Mouse (Mus musculus) heart, postnatal 0 days (tissue): ENCODE measurements at regions not wholly inside any gene's neighbourhood (a gene's known extent, or its start where the extent isn't known, plus 50 kb on each side); places are given as distances from the start of the nearest gene placed in this dataset.

Experiments
- ATAC-seq: fragments of 200-750 bp; cut with Nextera tagmentation; 2 replicates; pipeline ENCODE4 v1.8.0; 2017; ENCODE audit warnings: low read depth, moderate number of reproducible peaks, moderate library complexity; ENCODE audit not compliant: insufficient read depth
- DNase-seq: peaks from one replicate; pipeline ENCODE4 v3.0.0-alpha.2; 2016; ENCODE audit warnings: low spot score
- H3K27ac ChIP-seq: fragments of 300-500 bp; sonication (generic); 2 replicates; pipeline ENCODE4 v1.5.1; 2014; ENCODE audit warnings: low read depth, mild to moderate bottlenecking
- H3K27me3 ChIP-seq: fragments of 300-500 bp; sonication (generic); 2 replicates; pipeline ENCODE4 v1.6.1; 2014; ENCODE audit warnings: low read length, mixed read lengths; ENCODE audit not compliant: control insufficient read depth, insufficient read depth
- H3K36me3 ChIP-seq: fragments of 300-500 bp; sonication (generic); replicated peaks from 2 replicates; pipeline ENCODE4 v1.6.1; 2014; ENCODE audit warnings: low read length, mixed read lengths; ENCODE audit not compliant: control insufficient read depth, insufficient read depth
- H3K4me1 ChIP-seq: fragments of 300-500 bp; sonication (generic); 2 replicates; pipeline ENCODE4 v1.6.1; 2014; ENCODE audit warnings: antibody characterized with exemption; ENCODE audit not compliant: control insufficient read depth, insufficient read depth
- H3K4me2 ChIP-seq: fragments of 300-500 bp; sonication (generic); 2 replicates; pipeline ENCODE4 v1.6.1; 2014; ENCODE audit warnings: low read depth, mild to moderate bottlenecking, low read length, moderate library complexity
- H3K4me3 ChIP-seq: fragments of 300-500 bp; sonication (generic); 2 replicates; pipeline ENCODE4 v1.5.1; 2014; ENCODE audit warnings: low read depth, low read length
- H3K9ac ChIP-seq: fragments of 300-500 bp; sonication (generic); replicated peaks from 2 replicates; pipeline ENCODE4 v1.6.1; 2014; ENCODE audit warnings: low read depth, low read length, mixed read lengths
- H3K9me3 ChIP-seq: fragments of 300-500 bp; sonication (generic); replicated peaks from 2 replicates; pipeline ENCODE4 v1.6.1; 2016; ENCODE audit warnings: low read length; ENCODE audit not compliant: control insufficient read depth
- CTCF ChIP-seq: IDR thresholded peaks from 2 replicates; pipeline ENCODE4 v1.5.1; 2016; ENCODE audit warnings: antibody characterized with exemption, control low read depth, low read depth
- EP300 ChIP-seq: IDR thresholded peaks from 2 replicates; pipeline ENCODE4 v1.6.1; 2016; ENCODE audit warnings: antibody characterized with exemption, low read depth
- WGBS: fragments of 180-500 bp; shearing (Covaris S2); extraction: QIAGEN DNeasy Blood & Tissue Kit; methylation state at CpG from one replicate; pipeline ENCODE4 v1.1.7; 2014; 5-methylcytosine and 5-hydroxymethylcytosine counted together

- no peak overlapping the region for H3K4me3 ChIP-seq
- H3K27me3 ChIP-seq, result no peaks in the 10 kb centered on the region
- H3K9ac ChIP-seq, result no peak overlapping the region
- ATAC-seq (no peak), DNase-seq (no peak)
- H3K27ac ChIP-seq, result no peak overlapping the region
- H3K4me1 ChIP-seq, result no peaks in the 10 kb centered on the region
- 70% methylated on average over 5 of the region's 5 CpGs for WGBS
- H3K4me2 ChIP-seq, result no peak overlapping the region
- no peak for TF ChIP-seq EP300
- TF ChIP-seq CTCF, result no peak
- H3K36me3 ChIP-seq, result no peaks in the 10 kb centered on the region
- H3K9me3 ChIP-seq, result no peaks in the 10 kb centered on the region
Observed at GRCm38 (mm10) chr1:50622870-50623607, 277.4 kb upstream of the Tmeff2 start.

GRCm38 (mm10) chr1:50629000-50629399 is 271.4 kb upstream of the Tmeff2 start:
- no peak overlapping the region for H3K27ac ChIP-seq
- 31% methylated on average over 4 of the region's 4 CpGs for WGBS

GRCm38 (mm10) chr1:50629473-50630071 is 270.9 kb upstream of the Tmeff2 start:
- H3K9me3 ChIP-seq, result no peaks in the 10 kb centered on the region
- no peak overlapping the region for H3K4me3 ChIP-seq
- ATAC-seq (no peak), DNase-seq (no peak)
- H3K27ac ChIP-seq, result peak overlapping the region; percentile 36; the same call in 1 of the 2 replicates
- H3K4me2 ChIP-seq, result no peak overlapping the region
- H3K27me3 ChIP-seq, result no peaks in the 10 kb centered on the region
- WGBS, result 47% methylated on average over 3 of the region's 3 CpGs
- H3K36me3 ChIP-seq, result no peaks in the 10 kb centered on the region
- H3K9ac ChIP-seq, result no peak overlapping the region
- H3K4me1 ChIP-seq, result no peaks in the 10 kb centered on the region
- TF ChIP-seq CTCF (no peak), EP300 (no peak)

More at GRCm38 (mm10) chr1:50629000-50629399, 271.4 kb upstream of the Tmeff2 start:
- no peak overlapping the region for H3K4me3 ChIP-seq
- no peak for TF ChIP-seq CTCF
- no peak for TF ChIP-seq EP300
- no peak for ATAC-seq
- no peaks in the 10 kb centered on the region for H3K4me1 ChIP-seq
- no peak overlapping the region for H3K4me2 ChIP-seq
- H3K27me3 ChIP-seq, result no peaks in the 10 kb centered on the region
- no peak overlapping the region for H3K9ac ChIP-seq
- peak; percentile 33 for DNase-seq
- H3K36me3 ChIP-seq, result no peaks in the 10 kb centered on the region
- H3K9me3 ChIP-seq, result no peaks in the 10 kb centered on the region

GRCm38 (mm10) chr1:50637992-50638391 is 262.5 kb upstream of the Tmeff2 start:
- H3K4me2 ChIP-seq, result no peak overlapping the region
- H3K4me3 ChIP-seq, result no peak overlapping the region
- H3K36me3 ChIP-seq, result no peaks in the 10 kb centered on the region
- H3K27me3 ChIP-seq, result no peaks in the 10 kb centered on the region
- TF ChIP-seq EP300, result no peak
- no peak for TF ChIP-seq CTCF
- 77% methylated on average over 1 of the region's 1 CpGs for WGBS
- no peak overlapping the region for H3K9ac ChIP-seq
- ATAC-seq (no peak), DNase-seq (no peak)
- no peaks in the 10 kb centered on the region for H3K4me1 ChIP-seq
- no peak overlapping the region for H3K27ac ChIP-seq
- H3K9me3 ChIP-seq, result no peaks in the 10 kb centered on the region

GRCm38 (mm10) chr1:50646931-50647674 is 253.3 kb upstream of the Tmeff2 start:
- Histone ChIP-seq H3K4me1 (no peaks in the 10 kb centered on the region), H3K9me3 (no peaks in the 10 kb centered on the region), H3K27ac (no peak overlapping the region), H3K36me3 (no peaks in the 10 kb centered on the region), H3K4me3 (no peak overlapping the region), H3K27me3 (no peaks in the 10 kb centered on the region), H3K9ac (no peak overlapping the region), H3K4me2 (no peak overlapping the region)
- 76% methylated on average over 2 of the region's 2 CpGs for WGBS
- TF ChIP-seq CTCF, result no peak
- no peak for ATAC-seq
- no peak for DNase-seq
